Mouse (Mus musculus) stomach, embryonic 16.5 days (tissue): Measurements from ENCODE around the gene Gm10717. TPM values are rescaled to one million over a fixed set of nuclear protein-coding genes. Genes with fewer than 3 reads are reported as not detected.
"Not testable (repeated sequence)": the region's sequence is repeated elsewhere in the genome, so short reads cannot be mapped to it uniquely, and the experiment has no call there.

Source experiments
- ATAC-seq: fragments of 200-750 bp; cut with Nextera tagmentation; 2 replicates; pipeline ENCODE4 v1.8.0; 2017; ENCODE audit warnings: moderate number of reproducible peaks, moderate TSS enrichment; ENCODE audit not compliant: insufficient read depth, low FRiP score
- H3K27ac ChIP-seq: fragments of 300-500 bp; sonication (generic); 2 replicates; pipeline ENCODE4 v1.5.1; 2014; ENCODE audit warnings: low read length
- H3K27me3 ChIP-seq: fragments of 300-500 bp; sonication (generic); 2 replicates; pipeline ENCODE4 v1.6.1; 2014; ENCODE audit warnings: low read length, control low read depth, mixed read lengths; ENCODE audit not compliant: control insufficient read depth, insufficient read depth
- H3K36me3 ChIP-seq: fragments of 300-500 bp; sonication (generic); 2 replicates; pipeline ENCODE4 v1.6.1; 2014; ENCODE audit warnings: low read length; ENCODE audit not compliant: control insufficient read depth, insufficient read depth
- H3K4me1 ChIP-seq: fragments of 300-500 bp; sonication (generic); 2 replicates; pipeline ENCODE4 v1.6.1; 2014; ENCODE audit warnings: low read length, control low read depth, mixed read lengths; ENCODE audit not compliant: control insufficient read depth, insufficient read depth
- H3K4me2 ChIP-seq: fragments of 300-500 bp; sonication (generic); 2 replicates; pipeline ENCODE4 v1.6.1; 2014; ENCODE audit warnings: low read depth, low read length, mixed read lengths
- H3K4me3 ChIP-seq: fragments of 300-500 bp; sonication (generic); replicated peaks from 2 replicates; pipeline ENCODE4 v1.5.1; 2014; ENCODE audit warnings: mild to moderate bottlenecking, low read length
- H3K9ac ChIP-seq: fragments of 300-500 bp; sonication (generic); 2 replicates; pipeline ENCODE4 v1.6.1; 2014; ENCODE audit warnings: low read length
- H3K9me3 ChIP-seq: fragments of 300-500 bp; sonication (generic); replicated peaks from 2 replicates; pipeline ENCODE4 v1.6.1; 2016; ENCODE audit warnings: low read length, control low read depth; ENCODE audit not compliant: control insufficient read depth
- whole genome bisulfite sequencing: fragments of 180-500 bp; shearing (Covaris S2); extraction: QIAGEN DNeasy Blood & Tissue Kit; methylation state at CpG from one replicate; pipeline ENCODE4 v1.1.7; 2014; 5-methylcytosine and 5-hydroxymethylcytosine counted together
- microRNA-seq: library from miRNA; unstranded; fragments of <30 nt; microRNA quantifications from one replicate; pipeline ENCODE4, GENCODE M21; 2016
- polyA plus RNA-seq: library from polyadenylated mRNA; unstranded; fragments of >200 nt; fragmentation: Nextera tagmentation; extraction: Ambion mirVana; gene quantifications from 2 replicates; pipeline ENCODE4 v1.2.1, GENCODE M21; 2015

Gene Gm10717
- polyA plus RNA-seq, 1 experiment from 2014 or later = not detected

- not testable (repeated sequence) for ATAC-seq, H3K9me3 ChIP-seq, H3K36me3 ChIP-seq, H3K9ac ChIP-seq, H3K4me3 ChIP-seq, H3K4me2 ChIP-seq, H3K4me1 ChIP-seq, H3K27me3 ChIP-seq, H3K27ac ChIP-seq
- WGBS = 72% methylated on average over 6 of the region's 8 CpGs
Measured at GRCm38 (mm10) chr9:3036577-3036976, 11.4 kb downstream of the Gm10717 start, which contains the start of gene Gm10715. Gene Gm10715, plus strand, starts transcription at chr9:3036877.

GRCm38 (mm10) chr9:3038161-3038560 lies 12.9 kb downstream of the Gm10717 start:
- WGBS = 57% methylated on average over 4 of the region's 4 CpGs
- H3K9me3 ChIP-seq, H3K4me1 ChIP-seq: not testable (repeated sequence)

More at GRCm38 (mm10) chr9:3038161-3038560, 12.9 kb downstream of the Gm10717 start:
- not testable (repeated sequence) for H3K27me3 ChIP-seq, ATAC-seq, H3K4me2 ChIP-seq, H3K27ac ChIP-seq, H3K9ac ChIP-seq, H3K4me3 ChIP-seq, H3K36me3 ChIP-seq

Small RNAs within 50 kb of the gene (microRNA-seq; reads per million reads assigned to microRNA genes)
- not detected for gene Mir101c

Other genes starting within 250 kb of the Gm10717 start
- not detected in 2 replicates for gene Gm10722, start 24.5 kb upstream of the Gm10717 start, polyA plus RNA-seq
- gene Gm11168, start 22.1 kb upstream of the Gm10717 start, polyA plus RNA-seq = not detected in 2 replicates
- not detected in 2 replicates for gene Gm10721, start 12.3 kb upstream of the Gm10717 start, polyA plus RNA-seq
- not detected in 2 replicates for gene Gm10720, start 9.8 kb upstream of the Gm10717 start, polyA plus RNA-seq
- not detected in 2 replicates for gene Gm10719, start 8.0 kb upstream of the Gm10717 start, polyA plus RNA-seq
- 0.32 TPM in 1 of 2 replicates, not detected in the other for gene Gm10718, start 1.9 kb upstream of the Gm10717 start, polyA plus RNA-seq
- not detected in 2 replicates for gene Gm17535, start 9.2 kb downstream of the Gm10717 start, polyA plus RNA-seq
- not detected in 2 replicates for gene Gm10715, start 11.5 kb downstream of the Gm10717 start, polyA plus RNA-seq